ENCODE assay signal across 10 mouse cellular contexts in genomic region chr8:35070246-35070989, GRCm38 (mm10).
DNase-seq lines count a peak whose midpoint lies in the region; ATAC-seq and TF ChIP-seq lines count a peak whose summit lies in the region.
"Had no signal": no experiment of that assay in that cellular context is flagged by ENCODE, and none has a peak within 500 bp of the region (broad histone marks: within the 10 kb centered on the region; RNA-seq: fewer than 3 reads in every experiment).

No protein-coding gene starts in this region.

- no peaks in the 10 kb centered on the region for H3K4me1 ChIP-seq in forebrain, postnatal 0 days (ENCODE audit: insufficient read depth)
- peaks cover 14% of the 10 kb centered on the region for H3K4me1 ChIP-seq in forebrain, embryonic 10.5 days
- H3K4me1 ChIP-seq in midbrain, embryonic 13.5 days (replicated peaks) = no peaks in the 10 kb centered on the region
- H3K4me1 ChIP-seq in midbrain, postnatal 0 days (ENCODE audit: insufficient read depth, low read length) = no peaks in the 10 kb centered on the region
- no peaks in the 10 kb centered on the region for H3K4me1 ChIP-seq in liver, postnatal 0 days (ENCODE audit: insufficient read depth)
- H3K4me1 ChIP-seq: liver, embryonic 13.5 days had no signal

- no peak overlapping the region for H3K9ac ChIP-seq in forebrain, postnatal 0 days
- H3K9ac ChIP-seq in midbrain, embryonic 13.5 days (replicated peaks) = no peak overlapping the region
- H3K9ac ChIP-seq in midbrain, postnatal 0 days (replicated peaks; ENCODE audit: low read length, poor library complexity, severe bottlenecking) = no peak overlapping the region
- no peak overlapping the region for H3K9ac ChIP-seq in liver, postnatal 0 days (replicated peaks)
- H3K9ac ChIP-seq: liver, embryonic 13.5 days had no signal

- H3K27me3 ChIP-seq in forebrain, postnatal 0 days (ENCODE audit: insufficient read depth, low read length) = no peaks in the 10 kb centered on the region
- no peaks in the 10 kb centered on the region for H3K27me3 ChIP-seq in forebrain, embryonic 10.5 days (ENCODE audit: poor library complexity, severe bottlenecking)
- no peaks in the 10 kb centered on the region for H3K27me3 ChIP-seq in midbrain, embryonic 13.5 days
- H3K27me3 ChIP-seq in midbrain, postnatal 0 days (ENCODE audit: insufficient read depth, low read length) = no peaks in the 10 kb centered on the region
- no peaks in the 10 kb centered on the region for H3K27me3 ChIP-seq in liver, postnatal 0 days (ENCODE audit: insufficient read depth, low read length)
- H3K27me3 ChIP-seq: liver, embryonic 13.5 days had no signal

- H3K9me3 ChIP-seq in forebrain, postnatal 0 days (ENCODE audit: low read length) = no peaks in the 10 kb centered on the region
- no peaks in the 10 kb centered on the region for H3K9me3 ChIP-seq in forebrain, embryonic 10.5 days
- no peaks in the 10 kb centered on the region for H3K9me3 ChIP-seq in midbrain, embryonic 13.5 days
- H3K9me3 ChIP-seq in midbrain, postnatal 0 days (ENCODE audit: low read length) = no peaks in the 10 kb centered on the region
- H3K9me3 ChIP-seq in liver, postnatal 0 days (ENCODE audit: low read length) = no peaks in the 10 kb centered on the region
- H3K9me3 ChIP-seq: liver, embryonic 13.5 days had no signal

- ATAC-seq in forebrain, postnatal 0 days = no peak
- ATAC-seq in midbrain, embryonic 13.5 days = 0 out of 2 replicates have a peak, but pooled peaks have one; percentile 50
- ATAC-seq in midbrain, postnatal 0 days (ENCODE audit: low FRiP score) = no peak
- ATAC-seq in megakaryocyte-erythroid progenitor cell, adult 5-6 weeks (replicated peaks; ENCODE audit: low FRiP score, low TSS enrichment, poor library complexity, severe bottlenecking) = no peak
- ATAC-seq in liver, postnatal 0 days = no peak

- DNase-seq in forebrain, postnatal 0 days = peak; percentile 41
- no peak for DNase-seq in forebrain, embryonic 10.5 days (ENCODE audit: extremely low spot score, low spot score)
- no peak for DNase-seq in midbrain, postnatal 0 days (ENCODE audit: low spot score)
- peak; percentile 17 to 45 for DNase-seq in layer of hippocampus, adult 8-10 months (ENCODE audit: low spot score in 2 of 2)
- DNase-seq in right cerebral cortex, postnatal 14 days = peak; percentile 22
- DNase-seq in liver, postnatal 0 days = no peak
- DNase-seq: liver, embryonic 13.5 days; thymus, adult 2 months had no signal

- H3K27ac ChIP-seq in forebrain, postnatal 0 days (ENCODE audit: low read depth, low read length) = no peak overlapping the region
- H3K27ac ChIP-seq in forebrain, embryonic 10.5 days = no peak overlapping the region
- no peak overlapping the region for H3K27ac ChIP-seq in midbrain, embryonic 13.5 days
- H3K27ac ChIP-seq in midbrain, postnatal 0 days (ENCODE audit: low read depth, low read length) = no peak overlapping the region
- H3K27ac ChIP-seq in liver, postnatal 0 days (ENCODE audit: low read depth) = no peak overlapping the region
- H3K27ac ChIP-seq: liver, embryonic 13.5 days had no signal

- H3K4me3 ChIP-seq in forebrain, postnatal 0 days (ENCODE audit: low read depth, low read length) = no peak overlapping the region
- H3K4me3 ChIP-seq in forebrain, embryonic 10.5 days = no peak overlapping the region
- no peak overlapping the region for H3K4me3 ChIP-seq in midbrain, embryonic 13.5 days (replicated peaks)
- no peak overlapping the region for H3K4me3 ChIP-seq in midbrain, postnatal 0 days (ENCODE audit: low read depth, low read length)
- H3K4me3 ChIP-seq in liver, postnatal 0 days (ENCODE audit: low read depth, low read length) = no peak overlapping the region
- H3K4me3 ChIP-seq: liver, embryonic 13.5 days had no signal

- no peak for TF ChIP-seq CTCF in forebrain, postnatal 0 days (IDR thresholded peaks at IDR 0.05; ENCODE audit: low read depth)
- no peak for TF ChIP-seq CTCF in midbrain, postnatal 0 days (IDR thresholded peaks at IDR 0.05)
- no peak for TF ChIP-seq CTCF in liver, postnatal 0 days (IDR thresholded peaks at IDR 0.05; ENCODE audit: low read depth)

- 61% methylated on average over 7 of the region's 7 CpGs for WGBS in forebrain, postnatal 0 days
- 86% methylated on average over 7 of the region's 7 CpGs for WGBS in forebrain, embryonic 10.5 days
- 77% methylated on average over 7 of the region's 7 CpGs for WGBS in midbrain, embryonic 13.5 days
- 54% methylated on average over 7 of the region's 7 CpGs for WGBS in midbrain, postnatal 0 days
- 79% methylated on average over 7 of the region's 7 CpGs for WGBS in liver, postnatal 0 days (ENCODE audit: insufficient replicate concordance)

- H3K36me3 ChIP-seq in forebrain, postnatal 0 days (ENCODE audit: insufficient read depth) = no peaks in the 10 kb centered on the region
- H3K36me3 ChIP-seq in forebrain, embryonic 10.5 days (replicated peaks) = no peaks in the 10 kb centered on the region
- no peaks in the 10 kb centered on the region for H3K36me3 ChIP-seq in midbrain, embryonic 13.5 days
- no peaks in the 10 kb centered on the region for H3K36me3 ChIP-seq in midbrain, postnatal 0 days (ENCODE audit: insufficient read depth, low read length)
- no peaks in the 10 kb centered on the region for H3K36me3 ChIP-seq in liver, postnatal 0 days (replicated peaks; ENCODE audit: insufficient read depth, low read length)
- H3K36me3 ChIP-seq: liver, embryonic 13.5 days had no signal

- no peak overlapping the region for H3K4me2 ChIP-seq in forebrain, postnatal 0 days (ENCODE audit: low read depth)
- H3K4me2 ChIP-seq in midbrain, embryonic 13.5 days (replicated peaks) = no peak overlapping the region
- no peak overlapping the region for H3K4me2 ChIP-seq in midbrain, postnatal 0 days (ENCODE audit: low read depth, low read length, poor library complexity, severe bottlenecking)
- no peak overlapping the region for H3K4me2 ChIP-seq in liver, postnatal 0 days (ENCODE audit: low read depth, low read length)
- H3K4me2 ChIP-seq: liver, embryonic 13.5 days had no signal

- no peak for TF ChIP-seq EP300 in liver, postnatal 0 days (IDR thresholded peaks at IDR 0.05; ENCODE audit: low read depth)

Comparison
In these comparisons a context has a peak if more than half of its experiments do, and no peak if none do; other contexts are left out.
1. DNase-seq: peak in forebrain, postnatal 0 days (single experiment), layer of hippocampus, adult 8-10 months (2 of 2) and right cerebral cortex, postnatal 14 days (single experiment); none in forebrain, embryonic 10.5 days (single experiment), midbrain, postnatal 0 days (single experiment) and liver, postnatal 0 days (single experiment).